In genomic region chr5:105648648-105649287, GRCm38 (mm10) we compare ENCODE assay signal across 8 mouse cellular contexts. TPM values are rescaled to one million over a fixed set of nuclear protein-coding genes. Genes with fewer than 3 reads are reported as not detected.
DNase-seq lines count a peak whose midpoint lies in the region; ATAC-seq and TF ChIP-seq lines count a peak whose summit lies in the region.

No protein-coding gene starts in this region.

- H3K4me3 ChIP-seq in hindbrain, embryonic 10.5 days = no peak overlapping the region
- H3K4me3 ChIP-seq in hindbrain, embryonic 11.5 days (ENCODE audit: low read depth, low read length) = no peak overlapping the region
- H3K4me3 ChIP-seq in heart, adult 2 months = no peak overlapping the region
- H3K4me3 ChIP-seq in cerebellum, adult 2 months (replicated peaks; ENCODE audit: insufficient read depth, low read depth, low read length) = no peak overlapping the region

- intact Hi-C loops in heart, adult 2 months (cut with DNase I) = loop anchor here (2.0 kb wide), 2 partner anchors 22 to 62 kb away; no protein-coding TSS in a partner anchor

- H3K4me1 ChIP-seq in hindbrain, embryonic 10.5 days (replicated peaks) = peaks cover 14% of the 10 kb centered on the region
- no peaks in the 10 kb centered on the region for H3K4me1 ChIP-seq in hindbrain, embryonic 11.5 days (replicated peaks; ENCODE audit: control insufficient read depth, insufficient read depth, low read length)
- peaks cover 11% of the 10 kb centered on the region for H3K4me1 ChIP-seq in heart, adult 2 months (ENCODE audit: control insufficient read depth, insufficient read depth, low read length)
- no peaks in the 10 kb centered on the region for H3K4me1 ChIP-seq in cerebellum, adult 2 months (ENCODE audit: control insufficient read depth, insufficient read depth, low read length)

- H3K79me2 ChIP-seq in heart, adult 2 months (replicated peaks; ENCODE audit: control insufficient read depth, insufficient read depth, low read length) = no peaks in the 10 kb centered on the region

- TF ChIP-seq CTCF in heart, adult 2 months (IDR thresholded peaks at IDR 0.05) = 0 out of 2 replicates have a peak, but pooled peaks have one; percentile 17
- TF ChIP-seq CTCF in cerebellum, adult 2 months (IDR thresholded peaks at IDR 0.05; ENCODE audit: borderline replicate concordance, insufficient read depth, low read depth, low read length) = no peak

- DNase-seq in hindbrain, embryonic 10.5 days (ENCODE audit: low spot score) = peak; percentile 10
- DNase-seq in hindbrain, embryonic 11.5 days (ENCODE audit: low spot score) = no peak
- peak; percentile 13 for DNase-seq in ES-CJ7 (ENCODE audit: low read depth, low spot score)
- DNase-seq in heart, adult 2 months = peak; percentile 46 to 69
- peak; percentile 27 to 33 for DNase-seq in layer of hippocampus, postnatal 14 days (ENCODE audit: low spot score in 2 of 2)
- peak; percentile 91 for DNase-seq in thymus, postnatal 4 days
- no peak for DNase-seq in cerebellum, adult 2 months

- H3K9ac ChIP-seq in hindbrain, embryonic 11.5 days (ENCODE audit: low read depth, low read length) = no peak overlapping the region
- no peak overlapping the region for H3K9ac ChIP-seq in heart, adult 2 months (ENCODE audit: low read depth, low read length)

- no peaks in the 10 kb centered on the region for H3K36me3 ChIP-seq in hindbrain, embryonic 10.5 days
- no peaks in the 10 kb centered on the region for H3K36me3 ChIP-seq in hindbrain, embryonic 11.5 days (ENCODE audit: control insufficient read depth, insufficient read depth, low read length)
- no peaks in the 10 kb centered on the region for H3K36me3 ChIP-seq in heart, adult 2 months (ENCODE audit: control insufficient read depth, insufficient read depth, low read length)

- peak overlapping the region; percentile 73 for H3K27ac ChIP-seq in hindbrain, embryonic 10.5 days
- no peak overlapping the region; the same call in 1 of the 2 replicates for H3K27ac ChIP-seq in hindbrain, embryonic 11.5 days (ENCODE audit: low read depth, low read length)
- peak overlapping the region; percentile 77 for H3K27ac ChIP-seq in heart, adult 2 months
- H3K27ac ChIP-seq in cerebellum, adult 2 months (ENCODE audit: insufficient read depth, low read length) = no peak overlapping the region

- no peaks in the 10 kb centered on the region for H3K9me3 ChIP-seq in hindbrain, embryonic 10.5 days
- H3K9me3 ChIP-seq in hindbrain, embryonic 11.5 days (ENCODE audit: control insufficient read depth, low read length) = no peaks in the 10 kb centered on the region

- no peak for TF ChIP-seq EP300 in heart, adult 2 months (IDR thresholded peaks at IDR 0.05; ENCODE audit: insufficient read depth, low read depth, low read length)

- no peak for ATAC-seq in hindbrain, embryonic 11.5 days (ENCODE audit: low FRiP score)
- ATAC-seq in megakaryocyte, adult 5-6 weeks (ENCODE audit: poor library complexity, severe bottlenecking) = peak; percentile 66

- no peaks in the 10 kb centered on the region for H3K27me3 ChIP-seq in hindbrain, embryonic 10.5 days (ENCODE audit: insufficient read depth, poor library complexity, severe bottlenecking)
- no peaks in the 10 kb centered on the region for H3K27me3 ChIP-seq in hindbrain, embryonic 11.5 days (ENCODE audit: control insufficient read depth, insufficient read depth, low read length)
- H3K27me3 ChIP-seq in heart, adult 2 months (ENCODE audit: control insufficient read depth, insufficient read depth, low read length) = no peaks in the 10 kb centered on the region
- H3K27me3 ChIP-seq in cerebellum, adult 2 months (ENCODE audit: control insufficient read depth, insufficient read depth, low read length) = no peaks in the 10 kb centered on the region

- TF ChIP-seq POLR2A in heart, adult 2 months (IDR thresholded peaks at IDR 0.05; ENCODE audit: insufficient read depth, low read depth, low read length) = no peak
- no peak for TF ChIP-seq POLR2A in cerebellum, adult 2 months (IDR thresholded peaks at IDR 0.05; ENCODE audit: borderline replicate concordance, insufficient read depth, low read length)

- WGBS in hindbrain, embryonic 10.5 days = 48% methylated on average over 7 of the region's 7 CpGs
- 58% methylated on average over 7 of the region's 7 CpGs for WGBS in hindbrain, embryonic 11.5 days
- 39% methylated on average over 7 of the region's 7 CpGs for WGBS in heart, adult 2 months
- 44% methylated on average over 7 of the region's 7 CpGs for WGBS in cerebellum, adult 2 months

- no peak overlapping the region for H3K4me2 ChIP-seq in hindbrain, embryonic 11.5 days (replicated peaks; ENCODE audit: low read depth, low read length)

RNA-seq across cellular contexts. Expression of gene Lrrc8d, which starts 51.0 kb away (rescaled TPM):
- 20.9 and 24.4 TPM in 2 replicates for polyA plus RNA-seq in hindbrain, embryonic 10.5 days (2016; fragmentation: Nextera tagmentation; extraction: Ambion mirVana)
- 24.7 and 25.1 TPM in 2 replicates for polyA plus RNA-seq in hindbrain, embryonic 11.5 days (2014; fragmentation: Nextera tagmentation; extraction: Ambion mirVana)
- 1 to 10 TPM; 8.0 to 8.8 TPM for total RNA-seq in heart, adult 2 months (2021)
- polyA plus RNA-seq in heart, adult 2 months (2012; rRNA removed) = 4.3 and 5.2 TPM in 2 replicates
- total RNA-seq in layer of hippocampus, postnatal 14 days (2021) = 10 to 100 TPM; 53.8 to 58.3 TPM
- total RNA-seq in megakaryocyte, adult 5-6 weeks (2015) = 79.7 and 88.1 TPM in 2 replicates
- 38.6 and 50.0 TPM in 2 replicates for total RNA-seq in megakaryocyte, adult 5-6 weeks (2017)
- 14.8 and 16.3 TPM in 2 replicates for polyA plus RNA-seq in cerebellum, adult 2 months (2012; rRNA removed)

Comparison
In these comparisons a context has a peak if more than half of its experiments do, and no peak if none do; other contexts are left out.
1. DNase-seq: peak in hindbrain, embryonic 10.5 days (single experiment), ES-CJ7 (single experiment), heart, adult 2 months (2 of 2), layer of hippocampus, postnatal 14 days (2 of 2) and thymus, postnatal 4 days (single experiment); none in hindbrain, embryonic 11.5 days (single experiment) and cerebellum, adult 2 months (0 of 2).
2. H3K27ac ChIP-seq: peak in hindbrain, embryonic 10.5 days (single experiment) and heart, adult 2 months (single experiment); none in hindbrain, embryonic 11.5 days (single experiment) and cerebellum, adult 2 months (single experiment).